Mouse (Mus musculus): ENCODE data around the gene Kcnc3. TPM values are rescaled to one million over a fixed set of nuclear protein-coding genes. Genes with fewer than 3 reads are reported as not detected.

The Kcnc3 gene
- total RNA-seq (2014; rRNA removed) (24.7 and 37.0 TPM in 2 replicates), polyA plus RNA-seq (2015; fragmentation: Nextera tagmentation; extraction: Ambion mirVana) (8.0 and 8.2 TPM in 2 replicates)

- peak; percentile 97 for DNase-seq (ENCODE audit: low spot score)
- Histone ChIP-seq H3K9me3 (ENCODE audit: low read length) (no peaks in the 10 kb centered on the region), H3K4me1 (ENCODE audit: insufficient read depth, low read length) (peaks cover 45% of the 10 kb centered on the region), H3K27ac (peak within 1 kb of the TSS; percentile 77), H3K9ac (replicated peaks; ENCODE audit: low read length) (peak within 1 kb of the TSS; percentile 75), H3K27me3 (ENCODE audit: insufficient read depth, low read length) (no peaks in the 10 kb centered on the region), H3K4me2 (ENCODE audit: low read depth, low read length) (peak within 1 kb of the TSS; percentile 89), H3K36me3 (ENCODE audit: insufficient read depth, low read length) (no peaks in the 10 kb centered on the region; the same call in 1 of the 2 replicates), H3K4me3 (ENCODE audit: low read length) (peak within 1 kb of the TSS; percentile 73)
- under 1% methylated on average over 61 of the region's 80 CpGs for WGBS
- TF ChIP-seq CTCF (IDR thresholded peaks at IDR 0.05; ENCODE audit: low read depth): no peak
- peak; percentile 94 for ATAC-seq
Measured at GRCm38 (mm10) chr7:44590402-44591347, at the start of gene Kcnc3. Kcnc3 (plus strand) TSS chr7:44590664.

- WGBS: 91% methylated on average over 11 of the region's 11 CpGs
- no peak overlapping the region for H3K4me2 ChIP-seq (ENCODE audit: low read depth, low read length)
- no peak overlapping the region for H3K27ac ChIP-seq
- peaks cover 10% of the 10 kb centered on the region for H3K36me3 ChIP-seq (ENCODE audit: insufficient read depth, low read length)
- no peaks in the 10 kb centered on the region for H3K9me3 ChIP-seq (ENCODE audit: low read length)
- no peaks in the 10 kb centered on the region for H3K27me3 ChIP-seq (ENCODE audit: insufficient read depth, low read length)
- H3K4me3 ChIP-seq (ENCODE audit: low read length): no peak overlapping the region
- DNase-seq (ENCODE audit: low spot score) (no peak), ATAC-seq (no peak)
- TF ChIP-seq CTCF (IDR thresholded peaks at IDR 0.05; ENCODE audit: low read depth): no peak
- H3K9ac ChIP-seq (replicated peaks; ENCODE audit: low read length): no peak overlapping the region
- H3K4me1 ChIP-seq (ENCODE audit: insufficient read depth, low read length): 0 out of 2 replicates have a peak, but pooled peaks cover under 1% of the 10 kb centered on the region
Measured at GRCm38 (mm10) chr7:44542555-44542954, 47.9 kb upstream of the Kcnc3 start.

DNA sequence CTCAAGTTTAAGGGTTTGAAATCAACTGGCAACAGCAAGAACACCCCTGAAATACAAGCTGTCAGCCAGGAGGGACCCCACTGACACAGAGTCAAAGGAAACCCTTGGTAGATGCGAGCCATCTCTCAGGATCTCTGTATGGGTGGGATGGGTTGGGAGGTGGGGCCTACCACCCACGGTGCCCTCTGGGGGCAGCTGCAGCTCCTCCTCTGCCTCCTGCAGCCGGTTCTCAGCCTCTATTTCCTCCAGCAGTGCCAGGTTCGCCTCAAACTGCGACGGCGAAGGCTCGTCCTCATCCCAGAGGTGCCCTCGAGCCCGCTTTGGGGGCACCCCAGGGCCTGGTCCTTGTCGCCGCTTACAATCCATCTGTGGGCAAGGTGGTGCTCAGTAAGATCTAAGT, 47.4 kb upstream of the Kcnc3 start:
- Histone ChIP-seq H3K36me3 (ENCODE audit: insufficient read depth, low read length) (peaks cover 9% of the 10 kb centered on the region), H3K27me3 (ENCODE audit: insufficient read depth, low read length) (no peaks in the 10 kb centered on the region), H3K4me1 (ENCODE audit: insufficient read depth, low read length) (peaks cover 5% of the 10 kb centered on the region; the same call in 1 of the 2 replicates), H3K9me3 (ENCODE audit: low read length) (no peaks in the 10 kb centered on the region), H3K4me2 (ENCODE audit: low read depth, low read length) (no peak overlapping the region), H3K27ac (no peak overlapping the region), H3K4me3 (ENCODE audit: low read length) (no peak overlapping the region), H3K9ac (replicated peaks; ENCODE audit: low read length) (no peak overlapping the region)
- no peak for TF ChIP-seq CTCF (IDR thresholded peaks at IDR 0.05; ENCODE audit: low read depth)
- no peak for DNase-seq (ENCODE audit: low spot score)
- ATAC-seq: no peak
- WGBS: 82% methylated on average over 12 of the region's 12 CpGs

DNA sequence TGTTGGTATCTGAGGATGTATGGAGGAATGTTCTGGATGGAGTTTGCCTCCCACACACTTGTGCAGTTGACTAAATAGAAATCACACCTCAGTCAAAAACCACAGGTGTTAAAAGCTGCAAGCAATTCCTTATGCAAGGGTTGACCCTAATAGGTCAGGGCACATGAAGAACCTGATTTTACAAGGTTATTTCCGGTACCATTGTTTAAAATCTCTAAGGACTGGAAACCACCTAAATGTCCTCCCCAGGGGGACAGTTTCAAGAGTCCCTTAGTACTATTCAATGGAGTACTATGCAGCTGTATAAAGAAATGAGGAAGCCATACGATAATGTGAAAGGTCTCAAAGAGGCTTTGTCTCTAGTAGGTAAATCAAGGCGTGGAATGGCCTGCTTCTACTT, 44.2 kb upstream of the Kcnc3 start:
- ATAC-seq: no peak
- peaks cover 8% of the 10 kb centered on the region; the same call in 1 of the 2 replicates for H3K4me1 ChIP-seq (ENCODE audit: insufficient read depth, low read length)
- peaks cover 11% of the 10 kb centered on the region for H3K36me3 ChIP-seq (ENCODE audit: insufficient read depth, low read length)
- no peaks in the 10 kb centered on the region for H3K9me3 ChIP-seq (ENCODE audit: low read length)
- WGBS: 96% methylated on average over 3 of the region's 3 CpGs
- no peak overlapping the region for H3K27ac ChIP-seq
- no peak overlapping the region for H3K9ac ChIP-seq (replicated peaks; ENCODE audit: low read length)
- H3K4me3 ChIP-seq (ENCODE audit: low read length): no peak overlapping the region
- H3K4me2 ChIP-seq (ENCODE audit: low read depth, low read length): no peak overlapping the region
- no peak for TF ChIP-seq CTCF (IDR thresholded peaks at IDR 0.05; ENCODE audit: low read depth)
- H3K27me3 ChIP-seq (ENCODE audit: insufficient read depth, low read length): no peaks in the 10 kb centered on the region
- DNase-seq (ENCODE audit: low spot score): no peak

DNA sequence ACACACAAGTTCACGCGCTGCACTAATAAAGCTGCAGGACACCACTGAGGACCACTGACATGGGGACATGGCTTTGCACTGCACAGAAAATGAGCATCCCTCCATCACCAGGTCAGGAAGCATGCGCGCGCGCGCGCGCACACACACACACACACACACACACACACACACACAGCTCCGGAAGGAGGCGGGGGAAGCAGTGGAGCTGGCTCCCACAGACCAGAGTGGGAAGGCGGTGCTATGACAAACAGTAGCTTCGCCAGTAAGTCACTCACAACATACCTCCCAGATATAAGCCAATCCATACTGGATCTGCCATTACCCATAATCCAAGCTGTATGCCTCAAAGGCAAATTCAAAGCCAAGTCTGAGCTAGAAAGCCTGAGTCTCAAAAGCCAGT, 43.4 kb upstream of the Kcnc3 start:
- peaks cover 8% of the 10 kb centered on the region; the same call in 1 of the 2 replicates for H3K4me1 ChIP-seq (ENCODE audit: insufficient read depth, low read length)
- H3K9me3 ChIP-seq (ENCODE audit: low read length): no peaks in the 10 kb centered on the region
- no peak overlapping the region for H3K27ac ChIP-seq
- ATAC-seq (no peak), DNase-seq (ENCODE audit: low spot score) (no peak)
- peak overlapping the region; percentile 45; the same call in 1 of the 2 replicates for H3K9ac ChIP-seq (replicated peaks; ENCODE audit: low read length)
- WGBS: 95% methylated on average over 13 of the region's 13 CpGs
- no peak overlapping the region; the same call in 1 of the 2 replicates for H3K4me2 ChIP-seq (ENCODE audit: low read depth, low read length)
- no peak overlapping the region for H3K4me3 ChIP-seq (ENCODE audit: low read length)
- no peaks in the 10 kb centered on the region for H3K27me3 ChIP-seq (ENCODE audit: insufficient read depth, low read length)
- no peak for TF ChIP-seq CTCF (IDR thresholded peaks at IDR 0.05; ENCODE audit: low read depth)
- peaks cover 19% of the 10 kb centered on the region for H3K36me3 ChIP-seq (ENCODE audit: insufficient read depth, low read length)

- ATAC-seq (no peak), DNase-seq (ENCODE audit: low spot score) (no peak)
- Histone ChIP-seq H3K4me2 (ENCODE audit: low read depth, low read length) (peak overlapping the region; percentile 96), H3K4me3 (ENCODE audit: low read length) (peak overlapping the region; percentile 51), H3K27me3 (ENCODE audit: insufficient read depth, low read length) (no peaks in the 10 kb centered on the region), H3K9me3 (ENCODE audit: low read length) (no peaks in the 10 kb centered on the region), H3K9ac (replicated peaks; ENCODE audit: low read length) (peak overlapping the region; percentile 45; the same call in 1 of the 2 replicates), H3K36me3 (ENCODE audit: insufficient read depth, low read length) (peaks cover 19% of the 10 kb centered on the region), H3K27ac (no peak overlapping the region), H3K4me1 (ENCODE audit: insufficient read depth, low read length) (peaks cover 8% of the 10 kb centered on the region)
- WGBS: 18% methylated on average over 5 of the region's 5 CpGs
- no peak for TF ChIP-seq CTCF (IDR thresholded peaks at IDR 0.05; ENCODE audit: low read depth)
Measured at GRCm38 (mm10) chr7:44547725-44548124, 42.7 kb upstream of the Kcnc3 start.

Data from hindbrain, postnatal 0 days (tissue).